Mouse (Mus musculus) neutrophil, adult 5-6 weeks (primary cell): ENCODE results near the gene Fgfr1op2. TPM values are rescaled to one million over a fixed set of nuclear protein-coding genes. Genes with fewer than 3 reads are reported as not detected.
"Not testable (repeated sequence)": the region's sequence is repeated elsewhere in the genome, so short reads cannot be mapped to it uniquely, and the experiment has no call there.

Experiments used
- ATAC-seq: fragments of 151-379, 151-347 bp; 2 replicates; pipeline ENCODE4 v1.8.0; 2017; ENCODE audit warnings: mild to moderate bottlenecking, moderate TSS enrichment; ENCODE audit not compliant: insufficient number of reproducible peaks, poor library complexity, low FRiP score, severe bottlenecking; ENCODE audit errors: extremely low read depth
- total RNA-seq: library from RNA; stranded (forward); fragments of 200-1000 nt; gene quantifications from 2 replicates; pipeline ENCODE4 v1.2.3, GENCODE M21; 2017

Fgfr1op2 gene
- 183 and 186 TPM in 2 replicates for total RNA-seq

- ATAC-seq, result no peak
Observed at GRCm38 (mm10) chr6:146576903-146577302, at the start of gene Fgfr1op2. TSS of gene Fgfr1op2 (plus strand) at chr6:146577203.

- ATAC-seq, result no peak
Observed at GRCm38 (mm10) chr6:146527537-146527936, 49.5 kb upstream of the Fgfr1op2 start.

- ATAC-seq, result no peak
Observed at GRCm38 (mm10) chr6:146530363-146530762, 46.6 kb upstream of the Fgfr1op2 start.

- ATAC-seq, result no peak
Observed at GRCm38 (mm10) chr6:146530769-146531168, 46.2 kb upstream of the Fgfr1op2 start.

- no peak for ATAC-seq
Observed at GRCm38 (mm10) chr6:146533146-146533545, 43.9 kb upstream of the Fgfr1op2 start.

GRCm38 (mm10) chr6:146535501-146535900 is 41.5 kb upstream of the Fgfr1op2 start:
- no peak for ATAC-seq

- ATAC-seq, result no peak
Observed at GRCm38 (mm10) chr6:146537111-146537510, 39.9 kb upstream of the Fgfr1op2 start.

- no peak for ATAC-seq
Observed at GRCm38 (mm10) chr6:146538071-146538470, 38.9 kb upstream of the Fgfr1op2 start.

- no peak for ATAC-seq
Observed at GRCm38 (mm10) chr6:146538661-146539060, 38.3 kb upstream of the Fgfr1op2 start.

- no peak for ATAC-seq
Observed at GRCm38 (mm10) chr6:146540386-146540785, 36.6 kb upstream of the Fgfr1op2 start.

- ATAC-seq, result no peak
Observed at GRCm38 (mm10) chr6:146544622-146545021, 32.4 kb upstream of the Fgfr1op2 start.

GRCm38 (mm10) chr6:146545289-146545865 is 31.6 kb upstream of the Fgfr1op2 start:
- no peak for ATAC-seq

GRCm38 (mm10) chr6:146550421-146550820 is 26.6 kb upstream of the Fgfr1op2 start:
- no peak for ATAC-seq

- no peak for ATAC-seq
Observed at GRCm38 (mm10) chr6:146551326-146551725, 25.7 kb upstream of the Fgfr1op2 start.

GRCm38 (mm10) chr6:146562461-146562860 is 14.5 kb upstream of the Fgfr1op2 start:
- ATAC-seq, result not testable (repeated sequence)

GRCm38 (mm10) chr6:146572073-146572472 is 4.9 kb upstream of the Fgfr1op2 start:
- no peak for ATAC-seq

GRCm38 (mm10) chr6:146577310-146578109 is 507 bp downstream of the Fgfr1op2 start, which contains the start of gene Ints13:
TSS of gene Ints13 (minus strand) at chr6:146577835.
- ATAC-seq, result peak; percentile 94

GRCm38 (mm10) chr6:146578111-146578531 is 1.1 kb downstream of the Fgfr1op2 start:
- peak; percentile 36 for ATAC-seq

- no peak for ATAC-seq
Observed at GRCm38 (mm10) chr6:146578586-146578985, 1.6 kb downstream of the Fgfr1op2 start.

- no peak for ATAC-seq
Observed at GRCm38 (mm10) chr6:146580381-146580926, 3.5 kb downstream of the Fgfr1op2 start.
